9 mouse cellular contexts compared by ENCODE assay signal in genomic region chr2:148046799-148047165, GRCm38 (mm10). TPM values are rescaled to one million over a fixed set of nuclear protein-coding genes. Genes with fewer than 3 reads are reported as not detected.
DNase-seq lines count a peak whose midpoint lies in the region; ATAC-seq and TF ChIP-seq lines count a peak whose summit lies in the region.
"Had no signal": no experiment of that assay in that cellular context is flagged by ENCODE, and none has a peak within 500 bp of the region (broad histone marks: within the 10 kb centered on the region; RNA-seq: fewer than 3 reads in every experiment).

TSS of gene Foxa2 (minus strand) at chr2:148046969.

- peaks cover 20% of the 10 kb centered on the region for H3K4me1 ChIP-seq in heart, embryonic 16.5 days (ENCODE audit: control insufficient read depth, insufficient read depth, low read length)
- peaks cover 1% of the 10 kb centered on the region; the same call in 1 of the 2 replicates for H3K4me1 ChIP-seq in heart, adult 2 months (ENCODE audit: control insufficient read depth, insufficient read depth, low read length)
- H3K4me1 ChIP-seq in forebrain, embryonic 15.5 days = peaks cover 29% of the 10 kb centered on the region
- H3K4me1 ChIP-seq in liver, embryonic 15.5 days (replicated peaks) = peaks cover 6% of the 10 kb centered on the region; the same call in 1 of the 2 replicates
- H3K4me1 ChIP-seq in neural tube, embryonic 14.5 days (ENCODE audit: control insufficient read depth, insufficient read depth, low read length) = no peaks in the 10 kb centered on the region

- intact Hi-C loops in heart, adult 2 months (cut with DNase I) = loop anchor here (10.0 kb wide), 1 partner anchor 672 kb away; no protein-coding TSS in a partner anchor

- 4% methylated on average over 19 of the region's 19 CpGs for WGBS in heart, embryonic 16.5 days
- 4% methylated on average over 19 of the region's 19 CpGs for whole genome bisulfite sequencing in heart, adult 2 months
- WGBS in forebrain, embryonic 15.5 days = 2% methylated on average over 19 of the region's 19 CpGs
- WGBS in liver, embryonic 15.5 days (ENCODE audit: insufficient replicate concordance) = 2% methylated on average over 19 of the region's 19 CpGs
- WGBS in neural tube, embryonic 14.5 days = 1% methylated on average over 19 of the region's 19 CpGs

- DNase-seq in heart, adult 2 months = no peak
- no peak for DNase-seq in urinary bladder, postnatal 10 days (ENCODE audit: low spot score)
- DNase-seq in layer of hippocampus, adult 8-10 months (ENCODE audit: low spot score in 2 of 2) = no peak

- H3K27ac ChIP-seq in heart, embryonic 16.5 days (ENCODE audit: low read length) = no peak within 1 kb of the TSS
- H3K27ac ChIP-seq in heart, adult 2 months = no peak within 1 kb of the TSS
- H3K27ac ChIP-seq in forebrain, embryonic 15.5 days (replicated peaks) = no peak within 1 kb of the TSS
- peak within 1 kb of the TSS; percentile 67 for H3K27ac ChIP-seq in liver, embryonic 15.5 days (replicated peaks)
- no peak within 1 kb of the TSS for H3K27ac ChIP-seq in neural tube, embryonic 14.5 days (ENCODE audit: low read depth, low read length)

- ATAC-seq in heart, embryonic 16.5 days (replicated peaks; ENCODE audit: extremely low read depth, insufficient read depth, low FRiP score) = no peak
- ATAC-seq in forebrain, embryonic 15.5 days (replicated peaks) = no peak
- no peak for ATAC-seq in liver, embryonic 15.5 days (ENCODE audit: insufficient read depth)
- ATAC-seq in neural tube, embryonic 14.5 days (ENCODE audit: low read depth) = no peak
- ATAC-seq in granulocyte monocyte progenitor cell, adult 5-6 weeks (replicated peaks; ENCODE audit: poor library complexity, severe bottlenecking) = no peak

- H3K4me2 ChIP-seq in heart, embryonic 16.5 days (ENCODE audit: low read depth, low read length) = peak within 1 kb of the TSS; percentile 72
- peak within 1 kb of the TSS; percentile 22; the same call in 1 of the 2 replicates for H3K4me2 ChIP-seq in forebrain, embryonic 15.5 days (replicated peaks)
- H3K4me2 ChIP-seq in liver, embryonic 15.5 days = peak within 1 kb of the TSS; percentile 52
- peak within 1 kb of the TSS; percentile 4; the same call in 1 of the 2 replicates for H3K4me2 ChIP-seq in neural tube, embryonic 14.5 days (ENCODE audit: low read depth, low read length)

- H3K9me3 ChIP-seq in heart, embryonic 16.5 days (replicated peaks; ENCODE audit: control insufficient read depth, low read length) = 0 out of 2 replicates have a peak, but pooled peaks cover 2% of the 10 kb centered on the region
- H3K9me3 ChIP-seq in forebrain, embryonic 15.5 days = no peaks in the 10 kb centered on the region
- no peaks in the 10 kb centered on the region for H3K9me3 ChIP-seq in liver, embryonic 15.5 days (replicated peaks)
- H3K9me3 ChIP-seq in neural tube, embryonic 14.5 days (ENCODE audit: control insufficient read depth, low read length) = no peaks in the 10 kb centered on the region

- no peaks in the 10 kb centered on the region for H3K79me2 ChIP-seq in heart, adult 2 months (replicated peaks; ENCODE audit: control insufficient read depth, insufficient read depth, low read length)

- no peaks in the 10 kb centered on the region for H3K36me3 ChIP-seq in heart, embryonic 16.5 days (ENCODE audit: control insufficient read depth, insufficient read depth)
- H3K36me3 ChIP-seq in heart, adult 2 months (ENCODE audit: control insufficient read depth, insufficient read depth, low read length) = no peaks in the 10 kb centered on the region
- H3K36me3 ChIP-seq in forebrain, embryonic 15.5 days = no peaks in the 10 kb centered on the region
- H3K36me3 ChIP-seq in liver, embryonic 15.5 days (replicated peaks) = no peaks in the 10 kb centered on the region
- H3K36me3 ChIP-seq in neural tube, embryonic 14.5 days (ENCODE audit: control insufficient read depth, insufficient read depth, low read length) = no peaks in the 10 kb centered on the region

- no peak within 1 kb of the TSS for H3K9ac ChIP-seq in heart, embryonic 16.5 days (ENCODE audit: low read length)
- H3K9ac ChIP-seq in heart, adult 2 months (ENCODE audit: low read depth, low read length) = no peak within 1 kb of the TSS
- no peak within 1 kb of the TSS for H3K9ac ChIP-seq in forebrain, embryonic 15.5 days (replicated peaks)
- H3K9ac ChIP-seq in liver, embryonic 15.5 days = no peak within 1 kb of the TSS
- H3K9ac ChIP-seq in neural tube, embryonic 14.5 days (replicated peaks; ENCODE audit: low read depth, low read length) = no peak within 1 kb of the TSS

- no peak for TF ChIP-seq CTCF in heart, adult 2 months (IDR thresholded peaks at IDR 0.05)

- H3K27me3 ChIP-seq in heart, embryonic 16.5 days (ENCODE audit: control insufficient read depth, insufficient read depth, low read length) = peaks cover 90% of the 10 kb centered on the region
- peaks cover 37% of the 10 kb centered on the region for H3K27me3 ChIP-seq in heart, adult 2 months (ENCODE audit: control insufficient read depth, insufficient read depth, low read length)
- H3K27me3 ChIP-seq in forebrain, embryonic 15.5 days = peaks cover 99% of the 10 kb centered on the region
- H3K27me3 ChIP-seq in liver, embryonic 15.5 days = peaks cover 89% of the 10 kb centered on the region
- peaks cover 77% of the 10 kb centered on the region for H3K27me3 ChIP-seq in neural tube, embryonic 14.5 days (ENCODE audit: control insufficient read depth, insufficient read depth, low read length)

- peak within 1 kb of the TSS; percentile 51 for H3K4me3 ChIP-seq in heart, embryonic 16.5 days (ENCODE audit: low read length)
- no peak within 1 kb of the TSS; the same call in 1 of the 2 replicates for H3K4me3 ChIP-seq in heart, adult 2 months
- H3K4me3 ChIP-seq in forebrain, embryonic 15.5 days = peak within 1 kb of the TSS; percentile 20; the same call in 1 of the 2 replicates
- peak within 1 kb of the TSS; percentile 48 for H3K4me3 ChIP-seq in liver, embryonic 15.5 days (replicated peaks)
- no peak within 1 kb of the TSS for H3K4me3 ChIP-seq in neural tube, embryonic 14.5 days (ENCODE audit: low read depth, low read length)

- no peak for TF ChIP-seq EP300 in heart, adult 2 months (IDR thresholded peaks at IDR 0.05; ENCODE audit: insufficient read depth, low read depth, low read length)

- no peak for TF ChIP-seq POLR2A in heart, adult 2 months (IDR thresholded peaks at IDR 0.05; ENCODE audit: insufficient read depth, low read depth, low read length)

RNA-seq across cellular contexts. Expression of gene Foxa2, which starts in this region (rescaled TPM):
- polyA plus RNA-seq in heart, embryonic 16.5 days (2015; fragmentation: Nextera tagmentation; extraction: Ambion mirVana) = 0.63 and 2.7 TPM in 2 replicates
- not detected for total RNA-seq in heart, adult 2 months (2021)
- 0.35 TPM in 1 of 2 replicates, not detected in the other for polyA plus RNA-seq in heart, adult 2 months (2012; rRNA removed)
- polyA plus RNA-seq in forebrain, embryonic 15.5 days (2015; fragmentation: Nextera tagmentation; extraction: Ambion mirVana) = not detected in 2 replicates
- 3.9 and 4.3 TPM in 2 replicates for polyA plus RNA-seq in liver, embryonic 15.5 days (2015; fragmentation: Nextera tagmentation; extraction: Ambion mirVana)
- polyA plus RNA-seq in neural tube, embryonic 14.5 days (2014; fragmentation: Nextera tagmentation; extraction: Ambion mirVana) = 2.2 and 2.4 TPM in 2 replicates
- not detected for total RNA-seq in layer of hippocampus, adult 8-10 months (2022)
- not detected in 2 replicates for total RNA-seq in granulocyte monocyte progenitor cell, adult 5-6 weeks (2014; fragmentation: Nextera tagmentation)
- not detected in 2 replicates for total RNA-seq in granulocyte monocyte progenitor cell, adult 5-6 weeks (2017)
- total RNA-seq: MEL had no signal

Comparison
In these comparisons a context has a peak if more than half of its experiments do, and no peak if none do; other contexts are left out.
1. H3K4me3 ChIP-seq: peak in heart, embryonic 16.5 days (single experiment), forebrain, embryonic 15.5 days (single experiment) and liver, embryonic 15.5 days (single experiment); none in heart, adult 2 months (single experiment) and neural tube, embryonic 14.5 days (single experiment).
2. H3K4me2 ChIP-seq: peak in every context shown above with its lines; median percentile 72 in heart, embryonic 16.5 days; 52 in liver, embryonic 15.5 days; 22 in forebrain, embryonic 15.5 days; 4 in neural tube, embryonic 14.5 days.